Mouse (Mus musculus) neural tube, embryonic 13.5 days (tissue): ENCODE measurements around the gene Tmbim1. TPM values are rescaled to one million over a fixed set of nuclear protein-coding genes. Genes with fewer than 3 reads are reported as not detected.
"Not testable (repeated sequence)": the region's sequence is repeated elsewhere in the genome, so short reads cannot be mapped to it uniquely, and the experiment has no call there.

Source experiments
- ATAC-seq: fragments of 200-750 bp; cut with Nextera tagmentation; 2 replicates; pipeline ENCODE4 v1.8.0; 2017; ENCODE audit warnings: low read depth, mild to moderate bottlenecking, moderate TSS enrichment, moderate library complexity
- H3K27ac ChIP-seq: fragments of 300-500 bp; sonication (generic); replicated peaks from 2 replicates; pipeline ENCODE4 v1.5.1; 2015; ENCODE audit warnings: moderate library complexity, mild to moderate bottlenecking, inconsistent platforms
- H3K27me3 ChIP-seq: fragments of 300-500 bp; sonication (generic); 2 replicates; pipeline ENCODE4 v1.6.1; 2015; ENCODE audit warnings: mild to moderate bottlenecking, inconsistent platforms
- H3K36me3 ChIP-seq: fragments of 300-500 bp; sonication (generic); 2 replicates; pipeline ENCODE4 v1.6.1; 2015; ENCODE audit warnings: mild to moderate bottlenecking, inconsistent platforms
- H3K4me1 ChIP-seq: fragments of 300-500 bp; sonication (generic); replicated peaks from 2 replicates; pipeline ENCODE4 v1.6.1; 2015; ENCODE audit warnings: inconsistent platforms
- H3K4me2 ChIP-seq: fragments of 300-500 bp; sonication (generic); 2 replicates; pipeline ENCODE4 v1.6.1; 2015; ENCODE audit warnings: inconsistent platforms, mild to moderate bottlenecking, moderate library complexity
- H3K4me3 ChIP-seq: fragments of 300-500 bp; sonication (generic); 2 replicates; pipeline ENCODE4 v1.5.1; 2015; ENCODE audit warnings: mild to moderate bottlenecking, inconsistent platforms
- H3K9ac ChIP-seq: fragments of 300-500 bp; sonication (generic); 2 replicates; pipeline ENCODE4 v1.6.1; 2015; ENCODE audit warnings: moderate library complexity, mild to moderate bottlenecking, inconsistent platforms
- H3K9me3 ChIP-seq: fragments of 300-500 bp; sonication (generic); 2 replicates; pipeline ENCODE4 v1.6.1; 2016; ENCODE audit warnings: inconsistent platforms
- WGBS: fragments of 180-500 bp; shearing (Covaris S2); methylation state at CpG from one replicate; pipeline ENCODE4 v1.1.7; 2015; 5-methylcytosine and 5-hydroxymethylcytosine counted together
- polyA plus RNA-seq: library from polyadenylated mRNA; unstranded; fragments of >200 nt; fragmentation: Nextera tagmentation; extraction: Ambion mirVana; gene quantifications from 2 replicates; pipeline ENCODE4 v1.2.1, GENCODE M21; 2015

Gene Tmbim1
- polyA plus RNA-seq = 9.0 and 10.9 TPM in 2 replicates

GRCm38 (mm10) chr1:74305522-74305921 lies at the start of gene Tmbim1:
TSS of gene Tmbim1 (minus strand) at chr1:74305622.
- no peaks in the 10 kb centered on the region; the same call in 1 of the 2 replicates for H3K36me3 ChIP-seq
- peak within 1 kb of the TSS; percentile 68 for H3K4me2 ChIP-seq
- WGBS = 73% methylated on average over 2 of the region's 2 CpGs
- ATAC-seq = no peak
- H3K27ac ChIP-seq = no peak within 1 kb of the TSS
- H3K4me1 ChIP-seq = peaks cover 9% of the 10 kb centered on the region
- H3K27me3 ChIP-seq = peaks cover 36% of the 10 kb centered on the region
- H3K9me3 ChIP-seq = no peaks in the 10 kb centered on the region
- no peak within 1 kb of the TSS for H3K9ac ChIP-seq
- peak within 1 kb of the TSS; percentile 48; the same call in 1 of the 2 replicates for H3K4me3 ChIP-seq

DNA sequence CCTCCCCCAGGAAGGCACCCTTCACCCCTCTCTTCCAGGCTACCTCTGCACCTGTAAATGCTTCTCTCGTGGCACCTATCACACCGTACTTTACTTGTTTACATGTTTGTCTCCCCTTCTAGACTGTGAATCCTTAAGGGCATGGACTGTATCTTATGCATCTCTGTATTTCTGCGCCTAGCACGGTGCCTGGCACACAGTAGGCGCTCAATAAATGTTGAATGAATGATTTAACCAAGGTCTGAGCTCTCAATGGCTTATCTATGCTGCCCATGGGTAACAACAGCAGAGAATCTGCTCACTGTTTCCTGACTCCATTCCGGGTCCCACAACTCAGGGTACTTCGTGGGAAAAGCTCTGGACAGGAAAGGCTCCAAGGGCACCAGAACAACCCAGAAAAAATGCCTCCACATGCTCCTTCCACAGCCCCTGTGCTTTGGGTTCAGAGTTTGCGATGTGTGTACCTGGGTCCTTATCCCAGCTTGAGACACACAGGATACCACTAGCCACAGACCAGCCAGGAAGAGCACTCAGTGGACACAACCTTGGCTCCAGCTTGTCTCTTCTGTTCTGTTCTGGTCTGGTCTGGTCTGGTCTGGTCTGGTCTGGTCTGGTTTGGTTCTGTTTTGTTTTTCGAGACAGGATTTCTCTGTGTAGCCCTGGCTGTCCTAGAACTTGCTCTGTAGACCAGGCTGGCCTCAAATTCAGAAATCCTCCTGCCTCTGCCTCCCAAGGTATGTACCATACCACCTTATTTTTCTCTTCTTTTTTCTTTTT lies 48.2 kb upstream of the Tmbim1 start:
- H3K27me3 ChIP-seq = no peaks in the 10 kb centered on the region
- 91% methylated on average over 9 of the region's 9 CpGs for WGBS
- H3K4me3 ChIP-seq = no peak overlapping the region
- no peaks in the 10 kb centered on the region for H3K4me1 ChIP-seq
- H3K27ac ChIP-seq = no peak overlapping the region
- H3K4me2 ChIP-seq = no peak overlapping the region
- H3K36me3 ChIP-seq = peaks cover 51% of the 10 kb centered on the region
- ATAC-seq = no peak
- no peaks in the 10 kb centered on the region for H3K9me3 ChIP-seq
- no peak overlapping the region for H3K9ac ChIP-seq

GRCm38 (mm10) chr1:74352532-74353096 lies 47.2 kb upstream of the Tmbim1 start:
- no peak for ATAC-seq
- Histone ChIP-seq H3K4me2 (no peak overlapping the region), H3K9ac (no peak overlapping the region), H3K27me3 (no peaks in the 10 kb centered on the region), H3K4me1 (no peaks in the 10 kb centered on the region), H3K9me3 (no peaks in the 10 kb centered on the region), H3K4me3 (no peak overlapping the region), H3K27ac (no peak overlapping the region), H3K36me3 (peaks cover 54% of the 10 kb centered on the region)
- 74% methylated on average over 5 of the region's 5 CpGs for WGBS

GRCm38 (mm10) chr1:74351185-74351769 lies 45.9 kb upstream of the Tmbim1 start:
- H3K36me3 ChIP-seq = peaks cover 58% of the 10 kb centered on the region
- no peak overlapping the region for H3K4me2 ChIP-seq
- no peaks in the 10 kb centered on the region for H3K9me3 ChIP-seq
- H3K4me1 ChIP-seq = no peaks in the 10 kb centered on the region
- no peak overlapping the region for H3K27ac ChIP-seq
- ATAC-seq = no peak
- no peaks in the 10 kb centered on the region for H3K27me3 ChIP-seq
- 95% methylated on average over 13 of the region's 13 CpGs for WGBS
- no peak overlapping the region for H3K4me3 ChIP-seq
- H3K9ac ChIP-seq = no peak overlapping the region

DNA sequence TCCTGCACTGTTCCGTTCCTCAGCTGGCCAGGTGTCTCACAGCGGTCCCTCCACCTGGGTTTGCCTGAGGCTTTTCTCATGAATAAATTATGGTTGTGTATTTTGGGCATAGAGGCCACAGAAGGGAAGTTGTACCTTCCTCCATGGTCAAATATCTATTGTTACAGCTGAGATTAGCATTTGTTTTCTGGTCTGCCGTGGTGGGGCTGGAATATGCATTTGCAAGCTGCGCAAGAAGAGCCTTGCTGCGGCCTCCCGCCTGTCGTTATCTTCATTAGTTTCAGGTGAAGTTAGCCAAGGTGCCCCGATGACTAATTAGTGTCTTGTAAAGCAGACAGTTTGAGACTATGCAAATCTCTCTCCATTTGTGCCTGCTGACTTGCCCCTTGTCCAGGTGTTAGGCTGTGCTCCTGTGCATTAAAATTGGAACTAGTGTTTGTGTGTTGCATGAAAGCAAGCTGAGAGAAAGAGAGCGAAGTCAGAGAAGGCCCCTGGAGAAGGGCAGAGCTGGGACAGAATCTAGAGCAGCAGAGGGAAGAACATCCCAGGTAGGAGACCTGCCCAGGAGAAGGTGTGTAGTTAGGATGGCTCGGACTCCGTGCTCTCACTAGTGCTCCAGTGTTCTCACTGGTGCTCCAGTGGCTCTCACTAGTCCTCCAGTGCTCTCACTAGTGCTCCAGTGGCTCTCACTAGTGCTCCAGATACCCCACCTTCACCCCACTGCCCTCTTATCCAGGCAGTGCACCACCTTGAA lies 38.9 kb upstream of the Tmbim1 start:
- Histone ChIP-seq H3K27me3 (no peaks in the 10 kb centered on the region), H3K9me3 (no peaks in the 10 kb centered on the region), H3K36me3 (peaks cover 14% of the 10 kb centered on the region), H3K4me3 (no peak overlapping the region), H3K4me1 (peaks cover 9% of the 10 kb centered on the region; the same call in 1 of the 2 replicates), H3K27ac (no peak overlapping the region), H3K9ac (no peak overlapping the region), H3K4me2 (no peak overlapping the region)
- WGBS = 79% methylated on average over 11 of the region's 11 CpGs
- ATAC-seq = no peak

DNA sequence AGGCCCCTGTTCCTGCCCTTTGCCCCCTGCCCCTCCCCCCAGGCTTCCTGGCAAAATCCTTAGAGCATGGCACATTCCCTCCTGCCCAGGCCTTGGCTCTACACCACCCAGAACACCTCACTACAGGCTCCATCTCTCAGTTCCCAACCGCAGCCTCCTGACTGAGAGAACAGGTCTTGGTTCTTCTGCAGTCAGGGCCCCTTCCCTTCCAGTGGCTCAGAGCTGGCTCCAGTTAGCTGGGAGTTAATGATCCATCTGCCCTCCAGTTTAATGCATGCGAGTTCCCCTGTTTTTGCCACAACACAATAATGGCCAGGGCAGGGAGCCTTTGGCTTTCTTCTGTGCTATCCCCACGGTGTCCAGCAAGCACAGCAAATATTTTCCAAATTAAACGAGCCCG lies 37.7 kb upstream of the Tmbim1 start:
- H3K4me1 ChIP-seq = peaks cover 9% of the 10 kb centered on the region; the same call in 1 of the 2 replicates
- no peak overlapping the region for H3K27ac ChIP-seq
- H3K4me2 ChIP-seq = no peak overlapping the region
- no peaks in the 10 kb centered on the region for H3K9me3 ChIP-seq
- H3K4me3 ChIP-seq = no peak overlapping the region
- H3K9ac ChIP-seq = peak overlapping the region; percentile 31; the same call in 1 of the 2 replicates
- 53% methylated on average over 5 of the region's 5 CpGs for WGBS
- ATAC-seq = no peak
- H3K27me3 ChIP-seq = no peaks in the 10 kb centered on the region
- H3K36me3 ChIP-seq = peaks cover 6% of the 10 kb centered on the region; the same call in 1 of the 2 replicates

DNA sequence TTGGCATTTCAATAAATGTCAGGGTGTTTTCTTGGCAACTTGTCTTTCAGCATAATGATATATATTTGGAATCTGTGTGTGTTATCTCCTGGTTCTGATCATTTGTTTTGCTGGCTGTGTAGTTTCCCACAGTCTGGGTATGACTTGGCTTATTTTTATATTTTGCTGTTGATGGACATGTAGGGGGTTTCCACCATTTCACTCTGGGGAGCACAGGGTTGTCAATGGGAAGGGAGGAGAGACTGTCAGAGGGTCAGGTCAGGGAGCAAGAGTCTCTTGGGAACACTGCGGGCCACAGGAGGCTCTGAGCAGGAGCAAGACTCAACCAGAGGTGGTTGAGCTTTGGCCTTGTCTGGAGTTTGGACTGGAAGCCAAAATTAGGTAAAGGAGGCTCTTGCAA lies 36.9 kb upstream of the Tmbim1 start:
- no peak overlapping the region for H3K9ac ChIP-seq
- WGBS = 100% methylated on average over 1 of the region's 1 CpGs
- no peak overlapping the region for H3K4me2 ChIP-seq
- no peaks in the 10 kb centered on the region for H3K27me3 ChIP-seq
- no peak overlapping the region for H3K4me3 ChIP-seq
- no peak for ATAC-seq
- no peaks in the 10 kb centered on the region for H3K9me3 ChIP-seq
- H3K4me1 ChIP-seq = peaks cover 9% of the 10 kb centered on the region; the same call in 1 of the 2 replicates
- H3K27ac ChIP-seq = no peak overlapping the region
- peaks cover 1% of the 10 kb centered on the region; the same call in 1 of the 2 replicates for H3K36me3 ChIP-seq

- H3K27me3 ChIP-seq = no peaks in the 10 kb centered on the region
- H3K4me1 ChIP-seq = peaks cover 9% of the 10 kb centered on the region; the same call in 1 of the 2 replicates
- H3K9ac ChIP-seq = no peak overlapping the region
- 90% methylated on average over 7 of the region's 7 CpGs for WGBS
- no peak overlapping the region for H3K4me2 ChIP-seq
- H3K27ac ChIP-seq = no peak overlapping the region
- H3K36me3 ChIP-seq = no peaks in the 10 kb centered on the region; the same call in 1 of the 2 replicates
- H3K9me3 ChIP-seq = no peaks in the 10 kb centered on the region
- no peak for ATAC-seq
- no peak overlapping the region for H3K4me3 ChIP-seq
Measured at GRCm38 (mm10) chr1:74341898-74342297, 36.5 kb upstream of the Tmbim1 start.

- not testable (repeated sequence) for H3K4me2 ChIP-seq, H3K9ac ChIP-seq, H3K4me3 ChIP-seq, H3K27me3 ChIP-seq, H3K9me3 ChIP-seq, H3K4me1 ChIP-seq, H3K36me3 ChIP-seq, H3K27ac ChIP-seq, ATAC-seq
- 91% methylated on average over 4 of the region's 4 CpGs for WGBS
Measured at GRCm38 (mm10) chr1:74340992-74341391, 35.6 kb upstream of the Tmbim1 start.

- Histone ChIP-seq H3K27me3 (no peaks in the 10 kb centered on the region), H3K27ac (no peak overlapping the region), H3K36me3 (no peaks in the 10 kb centered on the region; the same call in 1 of the 2 replicates), H3K9me3 (no peaks in the 10 kb centered on the region), H3K4me2 (no peak overlapping the region), H3K9ac (no peak overlapping the region), H3K4me1 (peaks cover 9% of the 10 kb centered on the region; the same call in 1 of the 2 replicates), H3K4me3 (no peak overlapping the region)
- no peak for ATAC-seq
- 93% methylated on average over 6 of the region's 6 CpGs for WGBS
Measured at GRCm38 (mm10) chr1:74340361-74340764, 34.9 kb upstream of the Tmbim1 start.

DNA sequence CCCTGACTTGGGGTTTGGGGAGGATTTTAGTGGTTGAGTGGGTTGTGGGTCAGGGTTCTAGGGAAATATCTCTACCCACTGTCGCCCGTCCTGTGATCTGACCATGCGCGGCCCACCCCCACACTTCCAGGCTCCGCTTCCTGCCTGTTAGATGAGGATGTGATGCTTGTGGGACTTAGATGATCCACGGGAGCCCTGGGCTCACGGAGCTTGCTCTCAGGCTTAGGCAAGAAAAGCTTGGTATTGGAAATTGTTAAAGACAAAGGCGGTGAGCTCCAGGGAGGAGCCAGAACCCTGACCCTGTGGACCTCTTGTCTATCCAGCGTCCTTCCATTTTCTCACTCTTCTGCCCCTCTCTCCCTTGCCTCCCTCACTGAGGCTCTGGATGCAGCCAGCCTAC lies 34.5 kb upstream of the Tmbim1 start:
- no peak for ATAC-seq
- no peak overlapping the region for H3K4me2 ChIP-seq
- H3K9me3 ChIP-seq = no peaks in the 10 kb centered on the region
- H3K9ac ChIP-seq = no peak overlapping the region
- no peaks in the 10 kb centered on the region; the same call in 1 of the 2 replicates for H3K36me3 ChIP-seq
- H3K27me3 ChIP-seq = no peaks in the 10 kb centered on the region
- H3K4me3 ChIP-seq = no peak overlapping the region
- no peak overlapping the region for H3K27ac ChIP-seq
- WGBS = 92% methylated on average over 9 of the region's 9 CpGs
- H3K4me1 ChIP-seq = peaks cover 9% of the 10 kb centered on the region; the same call in 1 of the 2 replicates
